Mouse (Mus musculus) liver, embryonic 15.5 days (tissue): ENCODE data around the gene Mcm9. TPM values are rescaled to one million over a fixed set of nuclear protein-coding genes. Genes with fewer than 3 reads are reported as not detected.
"Not testable (repeated sequence)": the region's sequence is repeated elsewhere in the genome, so short reads cannot be mapped to it uniquely, and the experiment has no call there.

Experiments
- ATAC-seq: fragments of 200-750 bp; cut with Nextera tagmentation; 2 replicates; pipeline ENCODE4 v1.8.0; 2017; ENCODE audit warnings: moderate number of reproducible peaks, mild to moderate bottlenecking, moderate library complexity; ENCODE audit not compliant: insufficient read depth
- H3K27ac ChIP-seq: fragments of 300-500 bp; sonication (generic); replicated peaks from 2 replicates; pipeline ENCODE4 v1.5.1; 2015; ENCODE audit warnings: mild to moderate bottlenecking, inconsistent platforms
- H3K27me3 ChIP-seq: fragments of 300-500 bp; sonication (generic); 2 replicates; pipeline ENCODE4 v1.6.1; 2015; ENCODE audit warnings: mild to moderate bottlenecking, inconsistent platforms
- H3K36me3 ChIP-seq: fragments of 300-500 bp; sonication (generic); replicated peaks from 2 replicates; pipeline ENCODE4 v1.6.1; 2015; ENCODE audit warnings: moderate library complexity, mild to moderate bottlenecking, inconsistent platforms
- H3K4me1 ChIP-seq: fragments of 300-500 bp; sonication (generic); replicated peaks from 2 replicates; pipeline ENCODE4 v1.6.1; 2015; ENCODE audit warnings: inconsistent platforms
- H3K4me2 ChIP-seq: fragments of 300-500 bp; sonication (generic); 2 replicates; pipeline ENCODE4 v1.6.1; 2015; ENCODE audit warnings: moderate library complexity, mild to moderate bottlenecking, inconsistent platforms
- H3K4me3 ChIP-seq: fragments of 300-500 bp; sonication (generic); replicated peaks from 2 replicates; pipeline ENCODE4 v1.5.1; 2015; ENCODE audit warnings: mild to moderate bottlenecking, inconsistent platforms
- H3K9ac ChIP-seq: fragments of 300-500 bp; sonication (generic); 2 replicates; pipeline ENCODE4 v1.6.1; 2015; ENCODE audit warnings: moderate library complexity, mild to moderate bottlenecking, inconsistent platforms
- H3K9me3 ChIP-seq: fragments of 300-500 bp; sonication (generic); replicated peaks from 2 replicates; pipeline ENCODE4 v1.6.1; 2016; ENCODE audit warnings: inconsistent platforms
- WGBS: fragments of 180-500 bp; shearing (Covaris S2); methylation state at CpG from one replicate; pipeline ENCODE4 v1.1.7; 2015; ENCODE audit warnings: mixed read lengths; ENCODE audit not compliant: insufficient replicate concordance; 5-methylcytosine and 5-hydroxymethylcytosine counted together
- polyA plus RNA-seq: library from polyadenylated mRNA; unstranded; fragments of >200 nt; fragmentation: Nextera tagmentation; extraction: Ambion mirVana; gene quantifications from 2 replicates; pipeline ENCODE4 v1.2.1, GENCODE M21; 2015

Mcm9 gene
- polyA plus RNA-seq, 1 experiment from 2014 or later = 3.4 TPM

DNA sequence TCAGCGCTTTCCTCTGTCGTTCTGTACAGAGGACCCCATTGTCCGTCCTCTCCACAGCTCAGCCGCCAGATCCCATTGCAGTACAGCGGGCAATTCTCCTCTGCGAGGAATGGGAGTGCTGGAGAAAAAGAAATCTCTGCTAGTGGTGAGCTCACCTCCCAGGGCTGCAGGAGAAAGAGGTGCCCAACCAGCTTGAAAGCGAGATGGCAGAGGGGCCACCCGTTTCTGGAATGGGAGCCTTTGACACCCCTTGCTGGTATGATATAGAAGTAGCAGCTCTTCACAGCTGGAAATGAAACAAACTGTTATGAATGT is 111.7 kb downstream of the Mcm9 start:
- 71% methylated on average over 8 of the region's 8 CpGs for WGBS
- no peaks in the 10 kb centered on the region for H3K27me3 ChIP-seq
- no peaks in the 10 kb centered on the region for H3K4me1 ChIP-seq
- no peak for ATAC-seq
- H3K9me3 ChIP-seq = no peaks in the 10 kb centered on the region
- H3K27ac ChIP-seq = no peak overlapping the region
- no peak overlapping the region for H3K4me3 ChIP-seq
- no peak overlapping the region for H3K9ac ChIP-seq
- H3K4me2 ChIP-seq = no peak overlapping the region
- no peaks in the 10 kb centered on the region for H3K36me3 ChIP-seq

DNA sequence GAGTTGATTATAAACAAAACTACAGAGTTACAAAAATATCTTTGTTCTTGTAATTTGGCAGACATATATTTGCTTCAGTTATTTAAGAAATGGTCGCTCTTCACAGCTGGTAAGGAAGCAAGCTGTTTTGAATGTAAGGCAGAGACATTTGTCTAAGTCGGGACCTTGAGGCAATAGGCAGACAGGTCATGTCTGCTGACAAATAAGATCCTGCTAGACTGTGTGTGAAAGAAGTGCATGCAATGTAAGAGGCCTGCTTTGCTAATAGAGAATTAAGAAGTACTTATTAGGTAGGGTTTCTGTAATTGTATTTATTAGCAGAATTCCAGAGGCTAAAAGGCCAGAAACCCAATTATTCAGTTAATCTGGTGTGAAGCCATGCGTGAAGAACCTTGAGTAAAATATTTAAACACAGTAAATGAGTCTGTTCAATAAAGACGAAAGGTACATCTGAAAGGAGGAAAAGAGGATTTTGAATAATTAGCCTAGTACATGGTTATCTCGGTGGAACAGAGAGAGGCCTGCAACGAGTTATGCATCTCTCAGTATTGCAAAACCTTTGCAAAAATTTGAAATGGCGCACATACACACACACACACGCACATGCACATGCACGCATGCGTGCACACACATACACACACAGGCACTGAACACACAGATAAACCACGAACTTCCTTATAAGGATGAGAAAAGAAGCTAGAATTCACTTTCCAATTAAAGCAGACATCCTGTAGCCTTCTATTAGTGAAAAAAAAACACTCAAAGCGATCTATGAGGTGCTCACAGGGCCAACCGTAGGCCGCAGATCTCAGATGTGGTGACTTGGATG is 112.3 kb downstream of the Mcm9 start:
- Histone ChIP-seq H3K27ac (no peak overlapping the region), H3K27me3 (no peaks in the 10 kb centered on the region), H3K4me2 (no peak overlapping the region), H3K9me3 (no peaks in the 10 kb centered on the region), H3K36me3 (no peaks in the 10 kb centered on the region), H3K4me3 (no peak overlapping the region), H3K4me1 (no peaks in the 10 kb centered on the region), H3K9ac (no peak overlapping the region)
- WGBS = 71% methylated on average over 14 of the region's 14 CpGs
- no peak for ATAC-seq

- no peaks in the 10 kb centered on the region for H3K9me3 ChIP-seq
- no peak overlapping the region for H3K4me2 ChIP-seq
- no peak for ATAC-seq
- no peak overlapping the region for H3K27ac ChIP-seq
- H3K36me3 ChIP-seq = no peaks in the 10 kb centered on the region
- no peak overlapping the region for H3K9ac ChIP-seq
- whole genome bisulfite sequencing = 86% methylated on average over 1 of the region's 1 CpGs
- no peak overlapping the region for H3K4me3 ChIP-seq
- H3K27me3 ChIP-seq = no peaks in the 10 kb centered on the region
- no peaks in the 10 kb centered on the region for H3K4me1 ChIP-seq
Observed at GRCm38 (mm10) chr10:53512491-53512890, 117.7 kb downstream of the Mcm9 start.

DNA sequence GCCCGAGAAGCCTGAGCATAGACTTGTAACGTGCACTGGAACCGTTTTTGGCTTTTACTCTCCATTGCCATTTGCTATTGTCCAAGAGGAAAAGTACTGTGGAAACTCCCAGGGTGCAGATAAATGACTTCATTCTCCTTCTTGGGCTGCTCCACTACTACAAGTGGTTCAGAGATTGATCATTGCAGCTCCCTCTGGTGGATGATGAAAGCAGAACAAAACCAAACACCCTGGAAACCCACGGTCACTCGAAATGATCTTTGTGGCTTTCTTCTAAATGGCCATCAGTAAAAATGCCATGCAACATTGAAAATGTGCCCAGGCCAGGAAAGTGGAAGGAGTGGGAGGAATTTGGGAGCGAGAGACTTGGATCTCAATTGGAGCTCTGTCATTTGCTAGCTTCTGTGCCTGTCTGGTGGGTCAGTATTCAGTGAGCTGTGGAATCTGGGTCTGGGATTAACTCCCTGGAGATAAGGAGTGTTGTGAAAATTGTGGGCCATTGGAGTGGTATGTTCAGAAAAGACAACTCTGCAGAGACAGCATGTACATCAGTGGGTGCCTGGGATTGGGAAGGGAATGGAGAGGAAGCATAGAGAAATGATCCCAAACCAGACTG is 121.0 kb downstream of the Mcm9 start:
- Histone ChIP-seq H3K4me3 (no peak overlapping the region), H3K36me3 (no peaks in the 10 kb centered on the region), H3K27ac (no peak overlapping the region), H3K4me1 (no peaks in the 10 kb centered on the region), H3K27me3 (no peaks in the 10 kb centered on the region), H3K9ac (no peak overlapping the region), H3K9me3 (no peaks in the 10 kb centered on the region), H3K4me2 (no peak overlapping the region)
- WGBS = 26% methylated on average over 6 of the region's 6 CpGs
- ATAC-seq = no peak

GRCm38 (mm10) chr10:53508676-53509075 is 121.6 kb downstream of the Mcm9 start:
- Histone ChIP-seq H3K4me3 (no peak overlapping the region), H3K4me2 (no peak overlapping the region), H3K27ac (no peak overlapping the region), H3K9ac (no peak overlapping the region), H3K4me1 (no peaks in the 10 kb centered on the region), H3K9me3 (no peaks in the 10 kb centered on the region), H3K36me3 (no peaks in the 10 kb centered on the region), H3K27me3 (no peaks in the 10 kb centered on the region)
- ATAC-seq = no peak

GRCm38 (mm10) chr10:53505526-53505925 is 124.7 kb downstream of the Mcm9 start:
- H3K4me2 ChIP-seq = no peak overlapping the region
- WGBS = 42% methylated on average over 2 of the region's 2 CpGs
- no peaks in the 10 kb centered on the region for H3K27me3 ChIP-seq
- H3K4me1 ChIP-seq = peaks cover 9% of the 10 kb centered on the region
- no peaks in the 10 kb centered on the region for H3K9me3 ChIP-seq
- H3K9ac ChIP-seq = no peak overlapping the region
- no peak for ATAC-seq
- no peak overlapping the region for H3K4me3 ChIP-seq
- H3K36me3 ChIP-seq = no peaks in the 10 kb centered on the region
- no peak overlapping the region for H3K27ac ChIP-seq

GRCm38 (mm10) chr10:53505069-53505468 is 125.2 kb downstream of the Mcm9 start:
- no peak overlapping the region for H3K27ac ChIP-seq
- no peak overlapping the region for H3K4me3 ChIP-seq
- no peaks in the 10 kb centered on the region for H3K27me3 ChIP-seq
- WGBS = 56% methylated on average over 3 of the region's 3 CpGs
- no peaks in the 10 kb centered on the region for H3K9me3 ChIP-seq
- H3K4me1 ChIP-seq = peaks cover 9% of the 10 kb centered on the region
- no peak overlapping the region for H3K4me2 ChIP-seq
- ATAC-seq = no peak
- H3K36me3 ChIP-seq = no peaks in the 10 kb centered on the region
- no peak overlapping the region for H3K9ac ChIP-seq

DNA sequence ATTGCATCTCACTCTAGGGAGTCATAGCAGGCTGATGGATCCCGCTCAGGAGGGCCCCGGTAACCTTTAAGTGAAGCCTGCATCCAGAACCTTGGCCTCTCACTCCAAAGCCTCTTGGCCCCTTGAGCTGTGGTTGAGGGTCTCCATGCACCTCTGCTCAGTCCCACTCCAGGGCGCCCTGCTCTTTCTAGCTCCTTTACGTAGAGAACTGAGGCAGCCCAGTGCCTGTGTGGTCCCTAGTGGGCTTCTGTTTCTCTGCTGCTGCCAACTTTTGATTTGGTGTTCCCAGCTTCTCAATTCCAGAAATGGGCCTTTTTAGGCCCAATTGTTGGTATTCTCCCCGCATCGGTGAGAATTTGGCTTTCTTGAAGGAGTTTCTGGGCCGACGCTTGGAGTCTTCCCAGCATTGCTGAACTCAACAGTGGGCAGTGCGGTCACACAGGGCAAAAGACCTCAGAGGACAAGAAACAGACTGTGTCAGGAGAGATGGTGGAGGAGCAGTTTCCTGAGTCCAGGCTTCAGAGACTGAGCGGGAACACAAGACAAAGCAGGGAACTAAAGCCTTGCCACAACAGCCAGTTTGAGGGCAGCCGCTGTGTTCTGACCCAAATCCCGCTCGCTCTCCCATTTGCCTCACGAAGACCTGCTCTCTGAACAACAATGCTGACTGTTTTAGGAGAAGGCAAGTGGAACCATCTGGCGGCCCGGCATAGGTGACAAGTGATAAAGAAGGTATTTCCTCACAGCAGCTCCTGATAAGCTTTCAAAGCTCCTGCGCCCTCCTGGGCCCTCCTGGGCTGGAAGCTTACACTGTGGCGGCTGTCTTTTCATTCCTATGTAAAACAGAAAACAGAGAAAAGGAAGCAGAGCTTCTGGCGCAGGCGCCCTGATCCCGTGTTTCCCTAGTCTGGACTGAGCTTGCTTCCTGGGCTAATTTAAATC is 127.1 kb downstream of the Mcm9 start:
- Histone ChIP-seq H3K27me3 (no peaks in the 10 kb centered on the region), H3K4me3 (no peak overlapping the region), H3K4me1 (peaks cover 9% of the 10 kb centered on the region), H3K36me3 (no peaks in the 10 kb centered on the region), H3K9me3 (no peaks in the 10 kb centered on the region), H3K4me2 (peak overlapping the region; percentile 35), H3K9ac (no peak overlapping the region), H3K27ac (no peak overlapping the region)
- ATAC-seq = peak; percentile 42; the same call in 1 of the 2 replicates
- WGBS = 39% methylated on average over 21 of the region's 21 CpGs

DNA sequence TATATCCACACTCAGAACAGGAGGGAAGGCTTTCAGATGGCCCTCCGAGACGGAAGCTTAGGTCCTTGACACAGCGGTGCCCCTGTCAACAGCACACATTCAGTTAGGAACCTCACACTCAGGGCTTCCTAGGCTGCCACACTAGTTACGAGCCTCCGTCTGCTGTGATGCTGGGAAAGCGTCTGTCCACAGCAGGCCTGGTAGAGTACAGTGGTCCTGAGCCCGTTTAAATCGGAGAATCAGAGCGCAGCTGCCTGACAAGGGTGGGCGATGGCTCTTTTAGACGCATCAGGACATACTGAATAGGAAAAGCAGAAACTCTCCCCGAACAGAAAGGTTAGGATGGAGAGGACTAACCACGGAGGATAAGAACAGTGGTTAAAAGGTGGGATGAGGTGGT is 127.8 kb downstream of the Mcm9 start:
- H3K9me3 ChIP-seq = no peaks in the 10 kb centered on the region
- no peaks in the 10 kb centered on the region for H3K36me3 ChIP-seq
- H3K9ac ChIP-seq = no peak overlapping the region
- no peak overlapping the region for H3K4me3 ChIP-seq
- no peak for ATAC-seq
- H3K27me3 ChIP-seq = no peaks in the 10 kb centered on the region
- no peak overlapping the region for H3K4me2 ChIP-seq
- no peak overlapping the region for H3K27ac ChIP-seq
- H3K4me1 ChIP-seq = peaks cover 9% of the 10 kb centered on the region
- 73% methylated on average over 13 of the region's 13 CpGs for WGBS

GRCm38 (mm10) chr10:53499518-53499917 is 130.7 kb downstream of the Mcm9 start:
- Histone ChIP-seq H3K4me1 (peaks cover 9% of the 10 kb centered on the region), H3K9ac (no peak overlapping the region), H3K4me3 (no peak overlapping the region), H3K9me3 (no peaks in the 10 kb centered on the region), H3K27ac (no peak overlapping the region), H3K27me3 (no peaks in the 10 kb centered on the region), H3K4me2 (no peak overlapping the region), H3K36me3 (no peaks in the 10 kb centered on the region)
- ATAC-seq = no peak

DNA sequence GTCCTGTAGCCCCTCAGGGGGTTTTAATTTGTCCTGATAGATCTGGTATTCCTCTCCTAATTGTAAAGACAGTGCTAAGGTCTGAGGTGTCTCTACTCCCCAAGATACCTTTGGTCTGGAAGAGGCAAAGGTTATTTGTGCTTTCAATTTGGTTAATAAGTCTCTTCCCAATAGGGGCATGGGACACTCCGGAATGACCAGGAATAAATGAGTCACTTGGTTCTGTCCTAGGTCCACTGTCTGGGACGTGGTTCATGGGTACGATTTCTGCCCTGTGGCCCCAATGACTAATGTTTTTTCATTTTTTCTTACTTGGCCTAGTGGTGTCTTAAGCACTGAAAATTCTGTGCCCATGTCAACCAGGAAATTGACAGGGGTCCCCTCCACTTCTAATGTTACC is 134.9 kb downstream of the Mcm9 start:
- H3K9me3 ChIP-seq = not testable (repeated sequence)

More for the DNA sequence above, 134.9 kb downstream of the Mcm9 start:
- H3K27me3 ChIP-seq, H3K9ac ChIP-seq, H3K4me1 ChIP-seq, ATAC-seq, H3K36me3 ChIP-seq, H3K4me3 ChIP-seq, H3K4me2 ChIP-seq, H3K27ac ChIP-seq: not testable (repeated sequence)
- 82% methylated on average over 3 of the region's 3 CpGs for WGBS
